Mouse (Mus musculus) forebrain, embryonic 15.5 days (tissue): ENCODE measurements around the gene Fam83e. TPM values are rescaled to one million over a fixed set of nuclear protein-coding genes. Genes with fewer than 3 reads are reported as not detected.
A peak's percentile ranks its signal among the peaks of the same experiment; 100 is the strongest.

ENCODE experiments used
- ATAC-seq: fragments of 200-750 bp; cut with Nextera tagmentation; replicated peaks from 2 replicates; pipeline ENCODE4 v1.8.0; 2017; ENCODE audit warnings: mild to moderate bottlenecking, moderate TSS enrichment, moderate library complexity
- H3K27ac ChIP-seq: fragments of 300-500 bp; sonication (generic); replicated peaks from 2 replicates; pipeline ENCODE4 v1.5.1; 2015; ENCODE audit warnings: mild to moderate bottlenecking, inconsistent platforms
- H3K27me3 ChIP-seq: fragments of 300-500 bp; sonication (generic); 2 replicates; pipeline ENCODE4 v1.6.1; 2015; ENCODE audit warnings: inconsistent platforms
- H3K36me3 ChIP-seq: fragments of 300-500 bp; sonication (generic); 2 replicates; pipeline ENCODE4 v1.6.1; 2015; ENCODE audit warnings: mild to moderate bottlenecking, inconsistent platforms
- H3K4me1 ChIP-seq: fragments of 300-500 bp; sonication (generic); 2 replicates; pipeline ENCODE4 v1.6.1; 2015; ENCODE audit warnings: inconsistent platforms
- H3K4me2 ChIP-seq: fragments of 300-500 bp; sonication (generic); replicated peaks from 2 replicates; pipeline ENCODE4 v1.6.1; 2015; ENCODE audit warnings: mild to moderate bottlenecking, inconsistent platforms
- H3K4me3 ChIP-seq: fragments of 300-500 bp; sonication (generic); 2 replicates; pipeline ENCODE4 v1.5.1; 2015; ENCODE audit warnings: mild to moderate bottlenecking, inconsistent platforms
- H3K9ac ChIP-seq: fragments of 300-500 bp; sonication (generic); replicated peaks from 2 replicates; pipeline ENCODE4 v1.6.1; 2015; ENCODE audit warnings: mild to moderate bottlenecking, inconsistent platforms
- H3K9me3 ChIP-seq: fragments of 300-500 bp; sonication (generic); 2 replicates; pipeline ENCODE4 v1.6.1; 2016; ENCODE audit warnings: inconsistent platforms
- WGBS: fragments of 180-500 bp; shearing (Covaris S2); methylation state at CpG from one replicate; pipeline ENCODE4 v1.1.7; 2015; ENCODE audit warnings: mixed read lengths; 5-methylcytosine and 5-hydroxymethylcytosine counted together
- polyA plus RNA-seq: library from polyadenylated mRNA; unstranded; fragments of >200 nt; fragmentation: Nextera tagmentation; extraction: Ambion mirVana; gene quantifications from 2 replicates; pipeline ENCODE4 v1.2.1, GENCODE M21; 2015

Gene Fam83e
- polyA plus RNA-seq, 1 experiment from 2014 or later: 0.37 TPM

- H3K4me2 ChIP-seq: peak overlapping the region; percentile 88
- peak overlapping the region; percentile 71 for H3K4me3 ChIP-seq
- H3K9me3 ChIP-seq: no peaks in the 10 kb centered on the region
- under 1% methylated on average over 20 of the region's 20 CpGs for WGBS
- H3K27ac ChIP-seq: peak overlapping the region; percentile 84
- H3K4me1 ChIP-seq: peaks cover 53% of the 10 kb centered on the region
- H3K36me3 ChIP-seq: peaks cover 26% of the 10 kb centered on the region
- ATAC-seq: no peak
- no peaks in the 10 kb centered on the region for H3K27me3 ChIP-seq
- peak overlapping the region; percentile 83 for H3K9ac ChIP-seq
Measured at GRCm38 (mm10) chr7:45718331-45718730, 2.7 kb upstream of the Fam83e start.

DNA sequence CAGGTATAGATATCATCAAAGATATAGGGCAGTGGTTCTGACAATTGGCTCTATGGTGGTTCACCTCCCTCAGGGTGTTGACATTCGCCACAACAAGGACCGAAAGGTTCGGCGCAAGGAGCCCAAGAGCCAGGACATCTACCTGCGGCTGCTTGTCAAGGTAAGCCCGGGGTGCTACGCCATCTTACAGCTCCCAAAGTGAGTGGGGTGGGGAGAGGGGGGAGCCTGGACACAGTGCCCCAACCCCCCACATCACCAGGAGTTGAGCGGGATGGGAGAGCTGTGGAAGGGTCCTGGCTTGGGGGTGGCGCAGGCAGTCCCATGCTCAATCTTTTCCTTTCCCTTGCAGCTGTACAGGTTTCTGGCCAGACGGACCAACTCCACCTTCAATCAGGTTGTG, 1.8 kb upstream of the Fam83e start:
- no peak for ATAC-seq
- H3K27me3 ChIP-seq: no peaks in the 10 kb centered on the region
- H3K4me1 ChIP-seq: peaks cover 49% of the 10 kb centered on the region
- H3K27ac ChIP-seq: no peak overlapping the region
- peak overlapping the region; percentile 88 for H3K4me2 ChIP-seq
- 85% methylated on average over 10 of the region's 10 CpGs for WGBS
- peak overlapping the region; percentile 71 for H3K4me3 ChIP-seq
- peak overlapping the region; percentile 83 for H3K9ac ChIP-seq
- no peaks in the 10 kb centered on the region for H3K9me3 ChIP-seq
- H3K36me3 ChIP-seq: peaks cover 34% of the 10 kb centered on the region

DNA sequence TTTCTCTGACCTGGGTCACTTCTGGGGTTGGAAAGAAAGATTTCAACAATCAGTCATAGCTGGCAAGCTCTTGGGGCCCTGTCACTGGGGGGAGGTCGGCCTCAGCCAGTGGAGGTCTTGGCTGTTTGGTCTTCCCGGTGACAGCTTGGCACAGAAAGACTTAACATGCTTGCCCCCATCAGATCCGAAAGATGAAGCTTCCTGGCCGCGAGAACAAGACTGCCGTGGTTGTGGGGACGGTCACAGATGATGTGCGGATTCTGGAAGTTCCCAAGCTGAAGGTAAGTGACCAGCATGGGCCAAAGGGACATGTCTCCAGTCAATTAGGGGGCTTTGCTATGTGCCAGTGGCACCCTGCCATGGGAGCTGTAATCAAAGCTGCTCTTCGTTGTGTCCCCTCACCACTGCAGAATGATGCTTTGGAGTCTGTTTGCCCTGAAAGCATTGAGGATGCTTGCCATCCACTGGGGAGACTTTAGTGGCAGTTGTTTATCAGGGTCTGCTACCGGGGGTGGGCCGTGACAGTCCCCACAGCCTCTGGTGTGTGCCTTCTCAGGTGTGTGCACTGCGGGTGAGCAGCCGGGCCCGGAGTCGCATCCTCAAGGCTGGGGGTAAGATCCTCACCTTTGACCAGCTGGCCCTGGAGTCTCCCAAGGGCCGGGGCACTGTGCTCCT, 1.1 kb upstream of the Fam83e start:
- Histone ChIP-seq H3K27ac (no peak overlapping the region), H3K9ac (peak overlapping the region; percentile 83; the same call in 1 of the 2 replicates), H3K36me3 (peaks cover 39% of the 10 kb centered on the region), H3K4me1 (peaks cover 42% of the 10 kb centered on the region), H3K27me3 (no peaks in the 10 kb centered on the region), H3K9me3 (no peaks in the 10 kb centered on the region), H3K4me3 (0 out of 2 replicates have a peak overlapping the region, but pooled peaks have one; percentile 71), H3K4me2 (peak overlapping the region; percentile 88; the same call in 1 of the 2 replicates)
- WGBS: 95% methylated on average over 16 of the region's 16 CpGs
- no peak for ATAC-seq

- ATAC-seq: no peak
- Histone ChIP-seq H3K27ac (no peak overlapping the region), H3K4me2 (no peak overlapping the region), H3K9me3 (no peaks in the 10 kb centered on the region), H3K4me3 (no peak overlapping the region), H3K4me1 (peaks cover 32% of the 10 kb centered on the region), H3K27me3 (no peaks in the 10 kb centered on the region), H3K9ac (no peak overlapping the region), H3K36me3 (peaks cover 44% of the 10 kb centered on the region)
- WGBS: 84% methylated on average over 7 of the region's 7 CpGs
Measured at GRCm38 (mm10) chr7:45721234-45721571, 191 bp downstream of the Fam83e start.

DNA sequence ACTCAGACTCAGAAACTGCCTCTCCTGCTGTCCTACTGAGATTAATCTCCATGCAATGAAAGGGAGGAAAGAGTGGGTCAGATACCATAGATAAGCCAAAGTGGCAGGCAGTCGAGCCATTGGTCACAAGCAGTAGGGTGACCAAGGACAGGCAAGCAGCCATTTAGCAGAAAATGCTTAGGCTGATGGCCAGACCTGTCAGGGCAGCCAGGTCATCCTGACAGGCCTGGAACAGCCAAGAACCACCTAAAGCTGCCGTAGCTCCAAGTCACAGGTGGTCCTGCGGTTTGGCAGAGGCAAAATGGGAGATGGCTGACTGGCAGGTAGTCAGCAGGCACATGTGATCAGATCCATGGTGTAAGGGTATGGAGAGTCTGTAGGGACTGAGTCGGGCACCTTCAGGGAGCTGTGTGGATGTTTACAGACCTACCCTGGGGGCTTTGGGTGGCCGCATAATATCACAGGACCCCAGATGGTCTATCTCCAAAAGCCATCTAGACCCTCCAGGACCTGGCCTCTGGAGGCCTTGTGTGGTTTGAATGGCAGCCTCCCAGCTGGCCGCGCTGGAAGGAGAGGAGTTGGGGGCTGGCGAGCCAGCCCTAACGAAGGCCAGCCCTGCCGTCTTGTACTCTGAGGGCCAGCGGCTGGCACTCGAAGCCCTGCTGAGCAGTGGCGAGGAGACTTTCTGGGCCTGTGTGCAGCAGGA, 783 bp downstream of the Fam83e start:
- Histone ChIP-seq H3K9ac (no peak overlapping the region), H3K4me2 (no peak overlapping the region), H3K4me1 (peaks cover 26% of the 10 kb centered on the region), H3K4me3 (no peak overlapping the region), H3K27ac (no peak overlapping the region), H3K9me3 (no peaks in the 10 kb centered on the region), H3K36me3 (peaks cover 49% of the 10 kb centered on the region), H3K27me3 (no peaks in the 10 kb centered on the region)
- ATAC-seq: no peak
- WGBS: 57% methylated on average over 13 of the region's 13 CpGs

DNA sequence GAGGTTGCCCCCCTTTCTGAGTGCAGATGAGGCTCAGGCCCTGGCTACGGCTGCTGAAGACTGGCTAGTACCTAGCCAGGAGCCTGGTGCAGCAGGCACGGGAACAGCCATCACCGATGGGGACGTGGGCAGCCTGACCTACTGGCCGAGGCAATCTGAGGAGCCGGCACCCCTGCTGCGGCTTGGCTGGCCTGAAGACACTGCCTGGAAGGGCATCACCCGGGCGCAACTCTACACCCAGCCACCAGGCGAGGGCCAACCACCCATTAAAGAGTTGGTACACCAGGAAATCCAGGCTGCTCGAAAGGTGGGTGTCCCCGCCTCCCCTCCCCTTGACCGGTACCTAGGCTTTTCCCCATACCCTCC, 1.3 kb downstream of the Fam83e start:
- Histone ChIP-seq H3K9me3 (no peaks in the 10 kb centered on the region), H3K4me2 (no peak overlapping the region), H3K27me3 (no peaks in the 10 kb centered on the region), H3K36me3 (peaks cover 51% of the 10 kb centered on the region), H3K4me1 (peaks cover 21% of the 10 kb centered on the region), H3K9ac (no peak overlapping the region), H3K4me3 (no peak overlapping the region), H3K27ac (no peak overlapping the region)
- no peak for ATAC-seq
- 80% methylated on average over 13 of the region's 13 CpGs for WGBS

DNA sequence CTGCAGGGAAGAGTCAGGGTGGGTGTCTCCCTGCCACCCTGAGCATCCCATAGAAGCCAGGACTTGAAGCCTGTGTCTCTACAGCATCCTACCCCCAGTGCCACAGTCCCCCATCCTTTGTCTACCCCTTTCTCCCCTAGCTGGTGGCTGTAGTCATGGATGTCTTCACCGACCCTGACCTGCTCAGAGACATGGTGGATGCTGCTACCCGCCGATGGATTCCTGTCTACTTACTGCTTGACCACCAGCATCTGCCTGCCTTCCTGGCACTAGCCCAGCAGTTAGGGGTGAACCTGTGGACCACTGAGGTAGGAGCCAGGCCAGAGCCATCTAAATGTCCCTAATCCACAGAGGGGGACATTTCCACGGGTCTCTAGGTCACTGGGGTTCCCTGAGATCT, 2.3 kb downstream of the Fam83e start:
- 90% methylated on average over 4 of the region's 4 CpGs for WGBS
- ATAC-seq: no peak
- Histone ChIP-seq H3K4me1 (peaks cover 21% of the 10 kb centered on the region), H3K9ac (no peak overlapping the region), H3K27me3 (no peaks in the 10 kb centered on the region), H3K36me3 (peaks cover 51% of the 10 kb centered on the region), H3K9me3 (no peaks in the 10 kb centered on the region), H3K27ac (no peak overlapping the region), H3K4me3 (no peak overlapping the region), H3K4me2 (no peak overlapping the region)

DNA sequence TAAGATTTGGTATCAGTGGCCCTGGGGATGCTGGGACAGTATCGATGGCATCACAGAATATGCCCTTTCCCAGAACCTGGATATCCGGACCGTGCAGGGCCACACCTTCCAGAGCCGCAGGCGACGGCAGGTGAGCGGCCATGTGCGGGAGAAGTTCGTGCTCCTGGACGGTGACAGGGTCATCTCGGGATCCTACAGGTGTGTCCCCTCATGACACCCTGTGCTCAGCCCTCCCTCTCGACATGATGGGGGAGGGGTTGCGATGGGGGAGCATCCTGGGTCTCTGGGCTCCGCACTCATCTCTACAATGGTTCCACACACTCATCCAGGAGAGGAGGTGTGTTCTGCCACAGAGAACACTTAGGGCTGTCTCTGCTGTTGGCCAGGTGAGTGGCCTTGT, 2.8 kb downstream of the Fam83e start:
- 94% methylated on average over 14 of the region's 14 CpGs for WGBS
- Histone ChIP-seq H3K4me1 (peaks cover 17% of the 10 kb centered on the region), H3K4me3 (no peak overlapping the region), H3K27ac (no peak overlapping the region), H3K9me3 (no peaks in the 10 kb centered on the region), H3K36me3 (peaks cover 51% of the 10 kb centered on the region), H3K4me2 (no peak overlapping the region), H3K9ac (no peak overlapping the region), H3K27me3 (no peaks in the 10 kb centered on the region)
- no peak for ATAC-seq

DNA sequence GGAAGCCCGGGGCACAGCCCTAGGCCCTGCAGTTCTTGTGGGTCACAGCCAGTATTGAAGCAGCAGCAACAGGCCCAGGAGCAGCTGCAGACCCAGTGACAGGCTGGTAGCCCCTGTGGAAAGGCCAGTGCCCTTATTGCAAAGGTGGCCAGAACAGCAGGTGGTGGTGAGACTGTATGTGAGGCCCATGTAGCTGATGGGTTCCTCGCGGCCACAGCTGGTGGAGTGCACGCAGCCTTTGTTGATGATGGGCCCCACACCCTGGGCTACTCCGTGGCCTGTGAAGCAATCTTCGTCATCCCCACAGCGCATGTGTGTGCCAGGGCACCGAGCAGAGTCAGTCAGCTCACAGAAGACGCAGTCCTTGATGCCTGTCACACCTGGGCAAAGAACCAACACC, 4.1 kb downstream of the Fam83e start:
- H3K4me3 ChIP-seq: no peak overlapping the region
- WGBS: 92% methylated on average over 9 of the region's 9 CpGs
- H3K9me3 ChIP-seq: no peaks in the 10 kb centered on the region
- H3K27ac ChIP-seq: no peak overlapping the region
- no peak for ATAC-seq
- H3K9ac ChIP-seq: no peak overlapping the region
- no peaks in the 10 kb centered on the region for H3K27me3 ChIP-seq
- H3K4me2 ChIP-seq: no peak overlapping the region
- H3K4me1 ChIP-seq: 0 out of 2 replicates have a peak, but pooled peaks cover 4% of the 10 kb centered on the region
- H3K36me3 ChIP-seq: peaks cover 40% of the 10 kb centered on the region

DNA sequence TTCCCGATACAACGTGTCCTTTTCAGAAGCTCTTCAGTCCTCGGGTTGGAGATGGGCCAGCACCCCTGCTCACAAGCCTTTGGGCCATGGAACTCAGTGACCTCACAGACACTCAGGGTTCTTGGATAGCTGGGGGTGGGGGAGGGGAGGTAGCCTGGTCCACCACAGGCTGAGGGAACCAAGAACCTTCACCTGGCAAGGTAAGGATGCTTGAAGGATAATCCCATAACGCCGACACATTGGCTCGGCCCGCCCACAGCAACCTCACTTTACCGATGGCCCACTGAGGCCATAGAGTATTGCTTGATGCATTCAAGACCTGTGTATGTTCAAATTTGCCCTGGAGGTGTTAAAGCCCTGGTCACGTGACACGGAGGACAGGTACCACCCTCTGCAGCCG, 4.7 kb downstream of the Fam83e start, which contains the start of gene Spaca4:
TSS of gene Spaca4 (minus strand) at position 101 of the 400 bp plus-strand sequence.
- Histone ChIP-seq H3K4me3 (no peak within 1 kb of the TSS), H3K27ac (no peak within 1 kb of the TSS), H3K9me3 (no peaks in the 10 kb centered on the region), H3K27me3 (no peaks in the 10 kb centered on the region), H3K4me2 (no peak within 1 kb of the TSS), H3K9ac (no peak within 1 kb of the TSS), H3K36me3 (peaks cover 35% of the 10 kb centered on the region), H3K4me1 (no peaks in the 10 kb centered on the region)
- 92% methylated on average over 11 of the region's 11 CpGs for WGBS
- ATAC-seq: no peak

GRCm38 (mm10) chr7:45726419-45726818, 5.4 kb downstream of the Fam83e start:
- H3K4me1 ChIP-seq: no peaks in the 10 kb centered on the region
- no peaks in the 10 kb centered on the region for H3K9me3 ChIP-seq
- no peak overlapping the region for H3K9ac ChIP-seq
- H3K4me2 ChIP-seq: no peak overlapping the region
- no peak overlapping the region for H3K4me3 ChIP-seq
- ATAC-seq: no peak
- 92% methylated on average over 10 of the region's 10 CpGs for WGBS
- H3K27ac ChIP-seq: no peak overlapping the region
- no peaks in the 10 kb centered on the region for H3K27me3 ChIP-seq
- peaks cover 28% of the 10 kb centered on the region for H3K36me3 ChIP-seq

GRCm38 (mm10) chr7:45727625-45728024, 6.6 kb downstream of the Fam83e start:
- peaks cover 28% of the 10 kb centered on the region for H3K36me3 ChIP-seq
- WGBS: 93% methylated on average over 3 of the region's 3 CpGs
- H3K9me3 ChIP-seq: no peaks in the 10 kb centered on the region
- no peak for ATAC-seq
- H3K9ac ChIP-seq: no peak overlapping the region
- H3K27ac ChIP-seq: no peak overlapping the region
- no peaks in the 10 kb centered on the region for H3K27me3 ChIP-seq
- H3K4me2 ChIP-seq: no peak overlapping the region
- H3K4me3 ChIP-seq: no peak overlapping the region
- H3K4me1 ChIP-seq: no peaks in the 10 kb centered on the region
